ENCODE assay signal across 17 mouse cellular contexts in the genomic region with DNA sequence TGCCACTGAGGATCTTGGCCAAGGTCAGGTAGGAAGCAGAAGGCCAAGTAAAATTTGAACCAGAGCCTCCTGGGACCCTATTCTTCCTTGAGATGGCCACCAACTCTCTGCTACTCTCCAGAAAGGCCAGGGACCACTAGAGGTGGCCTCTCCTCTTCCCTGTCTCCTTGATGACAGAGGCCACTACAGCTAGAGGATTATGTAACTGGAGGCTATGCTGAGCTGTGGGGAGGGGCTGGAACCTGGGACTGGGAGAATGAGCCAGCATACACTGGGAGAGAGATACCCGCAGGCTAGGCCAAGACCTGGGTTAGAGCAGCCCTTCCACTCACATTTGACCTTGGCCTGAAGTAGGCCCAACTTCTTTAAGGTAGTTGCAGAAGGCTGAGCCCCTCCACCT. TPM values are rescaled to one million over a fixed set of nuclear protein-coding genes. Genes with fewer than 3 reads are reported as not detected.
DNase-seq lines count a peak whose midpoint lies in the region; ATAC-seq and TF ChIP-seq lines count a peak whose summit lies in the region.
"Had no signal": no experiment of that assay in that cellular context is flagged by ENCODE, and none has a peak within 500 bp of the region (broad histone marks: within the 10 kb centered on the region; RNA-seq: fewer than 3 reads in every experiment).

No protein-coding gene starts in this region.

- peaks cover 42% of the 10 kb centered on the region for H3K4me1 ChIP-seq in hindbrain, embryonic 14.5 days (replicated peaks; ENCODE audit: control insufficient read depth, insufficient read depth, low read length)
- peaks cover 71% of the 10 kb centered on the region for H3K4me1 ChIP-seq in neural tube, embryonic 15.5 days

- peaks cover 15% of the 10 kb centered on the region for H3K27me3 ChIP-seq in hindbrain, embryonic 14.5 days (ENCODE audit: control insufficient read depth, insufficient read depth, low read length)
- H3K27me3 ChIP-seq in neural tube, embryonic 15.5 days (replicated peaks): peaks cover 18% of the 10 kb centered on the region

- no peak for DNase-seq in layer of hippocampus, adult 2 months (ENCODE audit: low spot score in 2 of 2)
- no peak for DNase-seq in layer of hippocampus, adult 9-10 months (ENCODE audit: low spot score)
- DNase-seq in cerebellum, postnatal 25 days: peak; percentile 54 to 58
- no peak for DNase-seq in hindbrain, embryonic 14.5 days (ENCODE audit: low spot score)
- DNase-seq in kidney, postnatal 10 days: no peak
- DNase-seq: adrenal gland, postnatal 36 days; lung, postnatal 10 days had no signal

- no peaks in the 10 kb centered on the region for H3K9me3 ChIP-seq in hindbrain, embryonic 14.5 days (ENCODE audit: control insufficient read depth, low read length)
- H3K9me3 ChIP-seq in neural tube, embryonic 15.5 days (replicated peaks): no peaks in the 10 kb centered on the region
- H3K9me3 ChIP-seq: embryonic facial prominence, embryonic 13.5 days; limb, embryonic 10.5 days had no signal

- WGBS in hindbrain, embryonic 14.5 days: 89% methylated on average over 1 of the region's 1 CpGs
- 92% methylated on average over 1 of the region's 1 CpGs for WGBS in neural tube, embryonic 15.5 days

- H3K9ac ChIP-seq in hindbrain, embryonic 14.5 days: peak overlapping the region; percentile 59
- peak overlapping the region; percentile 34; the same call in 1 of the 2 replicates for H3K9ac ChIP-seq in neural tube, embryonic 15.5 days (replicated peaks)
- H3K9ac ChIP-seq: embryonic facial prominence, embryonic 13.5 days; liver, embryonic 14.5 days had no signal

- H3K4me2 ChIP-seq in hindbrain, embryonic 14.5 days (replicated peaks): peak overlapping the region; percentile 72
- H3K4me2 ChIP-seq in neural tube, embryonic 15.5 days: peak overlapping the region; percentile 81
- H3K4me2 ChIP-seq: embryonic facial prominence, embryonic 13.5 days had no signal

- 0 out of 2 replicates have a peak, but pooled peaks cover 3% of the 10 kb centered on the region for H3K36me3 ChIP-seq in hindbrain, embryonic 14.5 days (replicated peaks; ENCODE audit: control insufficient read depth, insufficient read depth)
- no peaks in the 10 kb centered on the region for H3K36me3 ChIP-seq in neural tube, embryonic 15.5 days
- H3K36me3 ChIP-seq: embryonic facial prominence, embryonic 13.5 days; limb, embryonic 10.5 days had no signal

- peak overlapping the region; percentile 83 for H3K4me3 ChIP-seq in layer of hippocampus, adult 2 months
- peak overlapping the region; percentile 84 for H3K4me3 ChIP-seq in hindbrain, embryonic 14.5 days (replicated peaks; ENCODE audit: low read length)
- H3K4me3 ChIP-seq in neural tube, embryonic 15.5 days (replicated peaks): peak overlapping the region; percentile 78
- H3K4me3 ChIP-seq: embryonic facial prominence, embryonic 13.5 days; limb, embryonic 10.5 days had no signal

- no peak for TF ChIP-seq CTCF in layer of hippocampus, adult 2 months (conservative IDR thresholded peaks at IDR 0.05)

- H3K27ac ChIP-seq in layer of hippocampus, adult 2 months: peak overlapping the region; percentile 86
- H3K27ac ChIP-seq in hindbrain, embryonic 14.5 days: no peak overlapping the region
- no peak overlapping the region for H3K27ac ChIP-seq in neural tube, embryonic 15.5 days (replicated peaks)
- H3K27ac ChIP-seq: embryonic facial prominence, embryonic 13.5 days; kidney, postnatal 0 days; limb, embryonic 10.5 days; liver, embryonic 14.5 days had no signal

- ATAC-seq in hindbrain, embryonic 14.5 days (ENCODE audit: low FRiP score): no peak
- no peak for ATAC-seq in neural tube, embryonic 15.5 days (ENCODE audit: low FRiP score)
- no peak for ATAC-seq in frontal cortex, adult (ENCODE audit: low TSS enrichment)
- ATAC-seq: CD4-positive, CD25-positive, alpha-beta regulatory T cell, adult 4 months had no signal

RNA-seq across cellular contexts. Expression of a gene that starts 3.4 kb away (rescaled TPM):
- 100 to 1,000 TPM; 120 TPM for total RNA-seq in layer of hippocampus, adult 2 months (2021)
- polyA plus RNA-seq in hindbrain, embryonic 14.5 days (2014; fragmentation: Nextera tagmentation; extraction: Ambion mirVana): 16.6 and 20.8 TPM in 2 replicates
- 16.8 and 19.4 TPM in 2 replicates for polyA plus RNA-seq in neural tube, embryonic 15.5 days (2015; fragmentation: Nextera tagmentation; extraction: Ambion mirVana)
- polyA plus RNA-seq: heart, embryonic 14.5 days had no signal

RNA-seq across cellular contexts. Expression of a gene that starts 23.4 kb away (rescaled TPM):
- under 1 TPM in 1 of 2 experiments, not detected in 1; 0.20 TPM for total RNA-seq in layer of hippocampus, adult 2 months (2021)
- polyA plus RNA-seq in hindbrain, embryonic 14.5 days (2014; fragmentation: Nextera tagmentation; extraction: Ambion mirVana): 0.10 and 0.11 TPM in 2 replicates
- polyA plus RNA-seq in neural tube, embryonic 15.5 days (2015; fragmentation: Nextera tagmentation; extraction: Ambion mirVana): 2.2 and 2.3 TPM in 2 replicates
- total RNA-seq: adrenal gland, postnatal 36 days; layer of hippocampus, postnatal 14 days had no signal
- polyA plus RNA-seq: CD4-positive, CD25-positive, alpha-beta regulatory T cell, adult 4 months; gonadal fat pad, adult 2 months; heart, embryonic 14.5 days; kidney, postnatal 0 days had no signal

Comparison
In these comparisons a context has a peak if more than half of its experiments do, and no peak if none do; other contexts are left out.
1. DNase-seq: peak in cerebellum, postnatal 25 days (2 of 2); none in layer of hippocampus, adult 2 months (0 of 2), layer of hippocampus, adult 9-10 months (single experiment), hindbrain, embryonic 14.5 days (single experiment) and kidney, postnatal 10 days (single experiment).
2. Peak in every context shown above with its lines, with median percentiles within 50 percentile points of each other: H3K4me3 ChIP-seq.